Mouse (Mus musculus): ENCODE results near the gene Rab11fip3.

Gene Rab11fip3

GRCm38 (mm10) chr17:25985306-25986294, 83.8 kb downstream of the Rab11fip3 start, which contains the start of gene Capn15:
Gene Capn15 (minus strand): TSS chr17:25985796.
- peak; percentile 98 for DNase-seq

GRCm38 (mm10) chr17:25984556-25985305, 84.6 kb downstream of the Rab11fip3 start:
- no peak for DNase-seq

GRCm38 (mm10) chr17:25984066-25984465, 85.3 kb downstream of the Rab11fip3 start:
- no peak for DNase-seq

- DNase-seq = no peak
Observed at GRCm38 (mm10) chr17:25982913-25983312, 86.4 kb downstream of the Rab11fip3 start.

GRCm38 (mm10) chr17:25980854-25981253, 88.5 kb downstream of the Rab11fip3 start:
- DNase-seq = peak; percentile 51

GRCm38 (mm10) chr17:25979829-25980738, 89.3 kb downstream of the Rab11fip3 start:
- DNase-seq = no peak

GRCm38 (mm10) chr17:25970954-25971707, 98.2 kb downstream of the Rab11fip3 start:
- no peak for DNase-seq

- no peak for DNase-seq
Observed at GRCm38 (mm10) chr17:25970448-25970847, 98.9 kb downstream of the Rab11fip3 start.

- no peak for DNase-seq
Observed at GRCm38 (mm10) chr17:25968176-25968575, 101.2 kb downstream of the Rab11fip3 start.

GRCm38 (mm10) chr17:25967652-25968051, 101.7 kb downstream of the Rab11fip3 start:
- no peak for DNase-seq

- no peak for DNase-seq
Observed at GRCm38 (mm10) chr17:25964271-25964670, 105.1 kb downstream of the Rab11fip3 start.

GRCm38 (mm10) chr17:25962413-25962905, 106.9 kb downstream of the Rab11fip3 start:
- DNase-seq = no peak

- DNase-seq = no peak
Observed at GRCm38 (mm10) chr17:25961566-25961965, 107.8 kb downstream of the Rab11fip3 start.

GRCm38 (mm10) chr17:25959630-25960467, 109.5 kb downstream of the Rab11fip3 start:
- no peak for DNase-seq

- DNase-seq = no peak
Observed at GRCm38 (mm10) chr17:25958771-25959494, 110.4 kb downstream of the Rab11fip3 start.

GRCm38 (mm10) chr17:25957586-25958051, 111.7 kb downstream of the Rab11fip3 start:
- no peak for DNase-seq

GRCm38 (mm10) chr17:25956631-25957030, 112.7 kb downstream of the Rab11fip3 start:
- DNase-seq = no peak

GRCm38 (mm10) chr17:25956201-25956600, 113.2 kb downstream of the Rab11fip3 start:
- no peak for DNase-seq

GRCm38 (mm10) chr17:25955736-25956135, 113.6 kb downstream of the Rab11fip3 start:
- DNase-seq = no peak

GRCm38 (mm10) chr17:25954671-25955070, 114.7 kb downstream of the Rab11fip3 start:
- no peak for DNase-seq
